Mouse (Mus musculus) urinary bladder, adult 2 months (tissue): ENCODE results near the gene Mpzl3. TPM values are rescaled to one million over a fixed set of nuclear protein-coding genes. Genes with fewer than 3 reads are reported as not detected.
"Not testable (repeated sequence)": the region's sequence is repeated elsewhere in the genome, so short reads cannot be mapped to it uniquely, and the experiment has no call there.

Experiments used
- DNase-seq: peaks from one replicate; pipeline ENCODE4 v3.0.0; 2022; ENCODE audit warnings: low spot score
- polyA plus RNA-seq: library from polyadenylated mRNA; depleted of rRNA; stranded (reverse); fragments of >200 nt; gene quantifications from 2 replicates; pipeline ENCODE4 v1.2.3, GENCODE M21; 2012; rRNA removed

The Mpzl3 gene
- polyA plus RNA-seq, result 11.0 and 11.4 TPM in 2 replicates

GRCm38 (mm10) chr9:45055082-45055713 is at the start of gene Mpzl3:
TSS of gene Mpzl3 (plus strand) at chr9:45055186.
- DNase-seq, result peak; percentile 70

- no peak for DNase-seq
Measured at GRCm38 (mm10) chr9:45007404-45007803, 47.6 kb upstream of the Mpzl3 start.

- no peak for DNase-seq
Measured at GRCm38 (mm10) chr9:45008342-45008741, 46.6 kb upstream of the Mpzl3 start.

- DNase-seq, result no peak
Measured at GRCm38 (mm10) chr9:45009180-45010078, 45.6 kb upstream of the Mpzl3 start, which contains the start of gene Cd3e. TSS of gene Cd3e (minus strand) at chr9:45009627.

GRCm38 (mm10) chr9:45010461-45010860 is 44.5 kb upstream of the Mpzl3 start:
- DNase-seq, result no peak

GRCm38 (mm10) chr9:45011291-45011690 is 43.7 kb upstream of the Mpzl3 start:
- no peak for DNase-seq

- DNase-seq, result no peak
Measured at GRCm38 (mm10) chr9:45014879-45015278, 40.1 kb upstream of the Mpzl3 start.

GRCm38 (mm10) chr9:45015841-45016240 is 39.1 kb upstream of the Mpzl3 start:
- no peak for DNase-seq

- DNase-seq, result no peak
Measured at GRCm38 (mm10) chr9:45018031-45018430, 37.0 kb upstream of the Mpzl3 start.

- DNase-seq, result no peak
Measured at GRCm38 (mm10) chr9:45022800-45023199, 32.2 kb upstream of the Mpzl3 start.

GRCm38 (mm10) chr9:45023638-45024037 is 31.3 kb upstream of the Mpzl3 start:
- no peak for DNase-seq

GRCm38 (mm10) chr9:45024187-45024586 is 30.8 kb upstream of the Mpzl3 start:
- no peak for DNase-seq

- no peak for DNase-seq
Measured at GRCm38 (mm10) chr9:45027376-45027775, 27.6 kb upstream of the Mpzl3 start.

GRCm38 (mm10) chr9:45030341-45030740 is 24.6 kb upstream of the Mpzl3 start:
- DNase-seq, result no peak

GRCm38 (mm10) chr9:45032261-45032660 is 22.7 kb upstream of the Mpzl3 start:
- DNase-seq, result no peak

- no peak for DNase-seq
Measured at GRCm38 (mm10) chr9:45034526-45034925, 20.5 kb upstream of the Mpzl3 start.

GRCm38 (mm10) chr9:45037803-45038202 is 17.2 kb upstream of the Mpzl3 start:
- not testable (repeated sequence) for DNase-seq

- DNase-seq, result no peak
Measured at GRCm38 (mm10) chr9:45039499-45039898, 15.5 kb upstream of the Mpzl3 start, which contains the start of gene Mpzl2. TSS of gene Mpzl2 (plus strand) at chr9:45039799.

GRCm38 (mm10) chr9:45040066-45040845 is 14.7 kb upstream of the Mpzl3 start:
- DNase-seq, result no peak

- DNase-seq, result no peak
Measured at GRCm38 (mm10) chr9:45041131-45041838, 13.7 kb upstream of the Mpzl3 start.

GRCm38 (mm10) chr9:45042056-45042720 is 12.8 kb upstream of the Mpzl3 start:
- DNase-seq, result peak; percentile 71
